Mouse (Mus musculus) midbrain, embryonic 10.5 days (tissue): Measurements from ENCODE around the gene Scgb1b30. TPM values are rescaled to one million over a fixed set of nuclear protein-coding genes. Genes with fewer than 3 reads are reported as not detected.
"Not testable (repeated sequence)": the region's sequence is repeated elsewhere in the genome, so short reads cannot be mapped to it uniquely, and the experiment has no call there.

Experiments
- DNase-seq: peaks from one replicate; pipeline ENCODE4 v3.0.0-alpha.2; 2017; ENCODE audit warnings: low spot score
- H3K27ac ChIP-seq: fragments of 300-500 bp; sonication (generic); replicated peaks from 2 replicates; pipeline ENCODE4 v1.5.1; 2016; ENCODE audit warnings: mild to moderate bottlenecking
- H3K27me3 ChIP-seq: fragments of 300-500 bp; sonication (generic); 2 replicates; pipeline ENCODE4 v1.6.1; 2016; ENCODE audit warnings: low read depth, mild to moderate bottlenecking; ENCODE audit not compliant: poor library complexity, severe bottlenecking
- H3K36me3 ChIP-seq: fragments of 300-500 bp; sonication (generic); 2 replicates; pipeline ENCODE4 v1.6.1; 2016; ENCODE audit warnings: mild to moderate bottlenecking, moderate library complexity
- H3K4me1 ChIP-seq: fragments of 300-500 bp; sonication (generic); 2 replicates; pipeline ENCODE4 v1.6.1; 2016
- H3K4me3 ChIP-seq: fragments of 300-500 bp; sonication (generic); 2 replicates; pipeline ENCODE4 v1.5.1; 2016; ENCODE audit warnings: mild to moderate bottlenecking, moderate library complexity
- H3K9me3 ChIP-seq: fragments of 300-500 bp; sonication (generic); replicated peaks from 2 replicates; pipeline ENCODE4 v1.6.1; 2016; ENCODE audit warnings: mild to moderate bottlenecking
- WGBS: fragments of 180-500 bp; shearing (Covaris S2); methylation state at CpG from one replicate; pipeline ENCODE4 v1.1.7; 2016; 5-methylcytosine and 5-hydroxymethylcytosine counted together
- polyA plus RNA-seq: library from polyadenylated mRNA; unstranded; fragments of >200 nt; fragmentation: Nextera tagmentation; extraction: Ambion mirVana; gene quantifications from 2 replicates; pipeline ENCODE4 v1.2.1, GENCODE M21; 2016

The Scgb1b30 gene
- not detected in 2 replicates for polyA plus RNA-seq

DNA sequence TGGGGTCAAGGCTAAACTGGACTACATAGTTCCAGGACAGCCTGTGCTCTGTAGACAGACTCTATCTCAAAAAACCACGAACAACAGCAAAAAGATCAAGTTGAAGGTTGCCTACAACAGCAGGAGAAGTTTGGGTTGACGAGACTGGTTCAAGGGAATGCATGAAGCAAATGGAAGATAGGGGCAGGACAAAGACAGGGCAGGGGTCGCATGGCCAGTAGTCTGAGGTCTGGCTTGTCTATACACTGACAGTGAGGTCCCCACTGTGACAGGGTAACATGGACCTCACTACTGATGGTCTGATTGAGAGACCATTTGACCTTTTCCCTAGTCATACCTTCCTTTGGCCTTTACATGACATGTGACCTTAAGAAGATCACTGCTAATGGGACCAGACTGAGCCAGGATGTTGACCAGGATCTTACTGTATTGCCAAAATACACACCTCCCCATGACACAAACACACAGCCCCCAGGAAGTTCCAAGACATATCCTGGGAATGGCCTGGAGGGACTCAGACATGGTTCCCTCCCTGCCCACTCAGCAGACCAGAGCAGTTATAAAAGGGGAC, at the start of gene Scgb1b30:
Scgb1b30 (plus strand) TSS at position 521 of the 571 bp plus-strand sequence.
- peak; percentile 4 for DNase-seq
- H3K27ac ChIP-seq: no peak within 1 kb of the TSS
- 82% methylated on average over 3 of the region's 3 CpGs for WGBS
- peaks cover 40% of the 10 kb centered on the region for H3K9me3 ChIP-seq
- H3K4me1 ChIP-seq: no peaks in the 10 kb centered on the region
- no peaks in the 10 kb centered on the region for H3K27me3 ChIP-seq
- no peaks in the 10 kb centered on the region for H3K36me3 ChIP-seq
- H3K4me3 ChIP-seq: no peak within 1 kb of the TSS

DNA sequence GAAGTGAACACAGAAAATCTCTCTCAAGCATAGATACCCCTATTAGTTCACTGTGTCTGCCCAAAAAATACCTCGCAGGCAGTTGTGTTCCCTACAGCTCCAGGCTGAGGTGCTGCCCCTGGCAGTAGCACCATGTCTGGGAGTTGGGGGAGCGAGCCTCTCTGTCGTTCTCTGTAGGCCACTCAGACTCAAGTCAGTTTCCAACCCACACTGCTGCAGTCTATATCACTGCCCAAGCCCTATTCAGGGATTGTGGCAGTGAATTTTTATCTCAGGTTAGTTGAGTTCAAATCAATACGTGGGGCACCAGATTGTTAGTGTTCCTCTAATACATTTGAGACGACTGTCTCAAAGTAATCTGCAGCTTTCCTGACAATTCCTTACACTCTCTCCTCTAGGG, 27.1 kb upstream of the Scgb1b30 start:
- H3K9me3 ChIP-seq: peaks cover 20% of the 10 kb centered on the region
- not testable (repeated sequence) for H3K27ac ChIP-seq, H3K36me3 ChIP-seq, H3K27me3 ChIP-seq, H3K4me1 ChIP-seq, H3K4me3 ChIP-seq, DNase-seq
- WGBS: 82% methylated on average over 5 of the region's 5 CpGs

DNA sequence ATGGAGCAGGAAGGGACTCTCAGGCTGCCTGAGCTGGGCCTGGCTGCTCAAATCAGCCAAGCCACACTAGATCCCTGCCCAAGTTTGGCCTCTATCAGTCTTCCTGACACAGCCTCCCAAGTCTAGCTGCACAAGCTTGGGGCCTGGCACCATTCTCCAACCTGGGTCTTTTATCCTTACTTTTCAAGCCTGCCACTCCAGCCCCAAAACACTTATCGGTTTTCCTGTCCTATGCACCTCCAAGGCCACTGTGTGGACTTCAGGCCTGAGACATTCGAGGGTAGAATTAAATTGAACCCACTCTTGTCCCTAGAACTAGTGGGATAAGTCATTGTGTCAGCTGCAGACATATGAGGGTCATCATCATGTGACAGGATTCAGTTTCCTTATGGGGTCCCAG, 4.8 kb downstream of the Scgb1b30 start:
- no peak for DNase-seq
- peaks cover 38% of the 10 kb centered on the region for H3K9me3 ChIP-seq
- H3K4me3 ChIP-seq: no peak overlapping the region
- H3K27me3 ChIP-seq: no peaks in the 10 kb centered on the region
- no peaks in the 10 kb centered on the region for H3K36me3 ChIP-seq
- H3K4me1 ChIP-seq: no peaks in the 10 kb centered on the region
- WGBS: 79% methylated on average over 2 of the region's 2 CpGs
- H3K27ac ChIP-seq: no peak overlapping the region

DNA sequence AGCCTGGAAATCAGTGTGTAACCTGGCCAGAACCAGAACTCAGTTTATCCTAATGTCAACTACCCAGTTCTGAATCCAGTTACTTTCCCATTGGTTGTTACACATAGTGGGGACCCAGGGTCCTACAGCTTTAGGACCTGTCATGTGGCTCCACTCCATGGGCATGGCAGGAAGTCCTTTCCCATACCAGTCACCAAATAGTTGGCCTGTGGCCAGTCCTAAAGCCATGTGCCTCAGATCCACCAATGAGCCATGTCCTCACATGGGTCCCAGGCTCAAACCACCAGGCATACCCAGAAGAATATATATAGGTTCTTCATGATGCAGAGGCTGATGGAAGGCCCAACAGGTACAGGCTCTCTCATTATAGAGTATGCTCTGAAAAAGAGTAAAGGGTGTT, 6.0 kb downstream of the Scgb1b30 start:
- H3K27ac ChIP-seq: no peak overlapping the region
- no peaks in the 10 kb centered on the region for H3K36me3 ChIP-seq
- no peaks in the 10 kb centered on the region for H3K27me3 ChIP-seq
- no peak for DNase-seq
- H3K4me3 ChIP-seq: no peak overlapping the region
- peaks cover 27% of the 10 kb centered on the region for H3K9me3 ChIP-seq
- no peaks in the 10 kb centered on the region for H3K4me1 ChIP-seq

DNA sequence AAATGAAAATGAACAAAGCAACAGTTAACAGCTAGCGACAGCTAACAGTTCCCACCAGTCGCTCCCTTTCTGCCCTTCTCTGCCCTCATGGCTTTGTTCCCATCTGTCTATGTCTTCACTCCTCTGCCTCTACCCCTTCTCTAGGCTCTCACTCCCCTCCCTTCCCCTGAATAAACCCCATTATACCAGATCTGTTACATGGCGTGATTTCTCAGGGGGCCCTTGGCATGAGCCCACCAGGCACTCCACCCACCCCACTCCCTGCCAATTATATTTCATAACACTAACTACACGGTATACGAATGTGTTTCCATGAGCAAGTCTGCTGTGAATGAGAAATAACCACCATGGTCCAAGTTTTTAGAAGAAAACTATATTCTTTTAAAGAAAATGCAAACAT, 14.0 kb downstream of the Scgb1b30 start:
- DNase-seq: no peak
- no peaks in the 10 kb centered on the region for H3K9me3 ChIP-seq
- no peaks in the 10 kb centered on the region for H3K27me3 ChIP-seq
- WGBS: 91% methylated on average over 5 of the region's 5 CpGs
- no peak overlapping the region for H3K4me3 ChIP-seq
- peaks cover 48% of the 10 kb centered on the region for H3K36me3 ChIP-seq
- no peak overlapping the region for H3K27ac ChIP-seq
- no peaks in the 10 kb centered on the region for H3K4me1 ChIP-seq

DNA sequence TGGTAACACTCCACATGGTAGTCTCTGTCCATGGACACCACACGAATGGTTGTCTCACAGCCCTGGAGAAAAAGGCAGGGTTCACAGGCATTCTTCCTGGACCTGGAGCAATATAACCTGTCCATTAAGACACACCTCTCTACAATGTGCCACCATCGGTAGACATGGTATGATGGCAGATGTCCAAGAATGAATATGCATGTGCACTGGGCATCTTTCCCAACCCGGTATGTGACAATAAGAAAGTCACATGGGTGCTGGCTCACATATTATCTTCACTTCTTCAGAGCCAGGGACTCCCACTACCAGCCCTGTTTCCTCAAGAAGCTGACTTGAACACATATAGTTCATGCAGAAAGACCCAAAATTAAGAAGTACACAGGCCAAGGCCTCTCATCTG, 21.4 kb downstream of the Scgb1b30 start:
- Histone ChIP-seq H3K36me3 (peaks cover 84% of the 10 kb centered on the region), H3K27me3 (no peaks in the 10 kb centered on the region), H3K9me3 (no peaks in the 10 kb centered on the region), H3K27ac (no peak overlapping the region), H3K4me1 (no peaks in the 10 kb centered on the region), H3K4me3 (no peak overlapping the region)
- 94% methylated on average over 3 of the region's 3 CpGs for WGBS
- DNase-seq: no peak

DNA sequence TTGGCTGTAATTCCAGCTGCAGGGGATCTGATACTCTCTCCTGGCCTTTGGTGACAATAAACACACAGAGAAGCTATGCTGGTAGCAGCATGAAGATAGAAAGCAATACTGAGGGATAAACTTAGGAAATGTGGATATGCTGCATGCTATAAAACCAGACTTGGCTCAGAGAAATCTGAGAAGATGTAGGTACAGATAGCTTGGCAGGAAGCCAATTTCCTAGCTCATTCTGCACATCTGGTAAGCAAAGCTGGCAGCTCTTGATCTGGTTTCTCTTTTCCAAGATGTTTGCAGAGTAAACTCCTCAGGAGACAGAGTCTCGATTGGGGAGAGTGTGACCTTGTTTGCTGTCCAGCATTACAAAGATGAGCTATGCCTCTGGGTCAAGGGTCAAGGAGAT, 25.4 kb downstream of the Scgb1b30 start:
- not testable (repeated sequence) for H3K4me3 ChIP-seq, DNase-seq, H3K27ac ChIP-seq, H3K9me3 ChIP-seq, H3K27me3 ChIP-seq, H3K4me1 ChIP-seq
- peaks cover 61% of the 10 kb centered on the region for H3K36me3 ChIP-seq
- 39% methylated on average over 1 of the region's 1 CpGs for WGBS

DNA sequence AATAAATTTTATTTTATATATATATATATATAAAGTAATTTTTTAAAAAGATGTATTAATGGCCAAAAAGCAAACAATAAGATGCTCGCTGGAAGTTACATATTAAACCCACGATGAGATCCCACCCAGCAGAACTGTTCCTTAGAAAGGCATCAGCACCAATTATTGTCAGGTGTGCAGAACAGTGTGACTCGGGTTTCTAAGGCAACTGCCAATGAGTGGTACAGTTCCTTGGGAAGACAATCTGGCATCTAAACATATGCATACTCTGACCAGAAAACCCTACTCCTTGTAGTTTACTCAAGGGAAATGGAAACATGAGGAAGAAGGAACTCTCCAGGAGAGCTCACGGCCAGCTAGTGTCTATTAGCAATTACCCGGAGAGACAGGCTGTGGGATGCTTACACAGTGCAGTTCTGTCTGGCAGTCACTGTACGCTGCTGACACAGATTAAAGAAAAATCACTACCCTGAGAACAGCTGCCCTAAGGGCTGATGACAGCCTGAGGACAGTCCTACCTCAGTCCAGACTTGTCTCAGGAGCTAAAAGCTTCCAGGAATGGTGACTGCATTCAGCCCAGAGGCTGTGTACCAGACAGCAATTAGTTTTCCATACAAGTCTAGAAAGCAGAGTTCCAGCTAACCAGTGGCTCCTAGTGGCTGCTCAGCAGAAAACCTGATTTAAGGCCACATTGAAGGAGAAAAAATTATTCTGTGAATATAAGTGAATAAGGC, 27.9 kb downstream of the Scgb1b30 start:
- DNase-seq: no peak
- 90% methylated on average over 6 of the region's 6 CpGs for WGBS
- peaks cover 62% of the 10 kb centered on the region for H3K36me3 ChIP-seq

DNA sequence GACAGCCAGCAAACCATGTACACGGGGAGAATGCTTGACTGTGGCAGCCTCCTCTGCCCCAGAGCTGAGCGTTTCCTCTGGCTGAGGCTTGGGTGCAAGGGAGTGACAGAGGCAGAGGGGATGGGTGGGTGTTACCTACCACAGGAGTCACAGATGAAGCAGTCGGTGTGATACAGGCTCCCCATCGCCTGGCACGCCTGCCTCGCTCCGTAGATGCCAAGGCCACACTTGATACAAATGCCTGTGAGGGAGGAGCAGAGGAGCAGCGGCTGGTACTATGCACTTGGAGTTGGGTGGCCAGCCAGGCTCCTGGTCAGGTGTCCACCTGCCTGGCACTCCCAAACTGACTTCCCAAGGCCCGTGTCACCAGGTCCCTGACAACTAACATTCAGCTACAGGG, 30.1 kb downstream of the Scgb1b30 start:
- Histone ChIP-seq H3K4me1 (peaks cover 2% of the 10 kb centered on the region), H3K36me3 (peaks cover 52% of the 10 kb centered on the region), H3K27me3 (no peaks in the 10 kb centered on the region), H3K9me3 (peaks cover 10% of the 10 kb centered on the region; the same call in 1 of the 2 replicates), H3K27ac (no peak overlapping the region), H3K4me3 (no peak overlapping the region)
- no peak for DNase-seq
- 89% methylated on average over 9 of the region's 9 CpGs for WGBS

More for the DNA sequence above, 27.9 kb downstream of the Scgb1b30 start:
- H3K27me3 ChIP-seq: no peaks in the 10 kb centered on the region
- H3K9me3 ChIP-seq: peaks cover 10% of the 10 kb centered on the region; the same call in 1 of the 2 replicates
- no peak overlapping the region for H3K4me3 ChIP-seq
- no peaks in the 10 kb centered on the region for H3K4me1 ChIP-seq
- H3K27ac ChIP-seq: no peak overlapping the region

DNA sequence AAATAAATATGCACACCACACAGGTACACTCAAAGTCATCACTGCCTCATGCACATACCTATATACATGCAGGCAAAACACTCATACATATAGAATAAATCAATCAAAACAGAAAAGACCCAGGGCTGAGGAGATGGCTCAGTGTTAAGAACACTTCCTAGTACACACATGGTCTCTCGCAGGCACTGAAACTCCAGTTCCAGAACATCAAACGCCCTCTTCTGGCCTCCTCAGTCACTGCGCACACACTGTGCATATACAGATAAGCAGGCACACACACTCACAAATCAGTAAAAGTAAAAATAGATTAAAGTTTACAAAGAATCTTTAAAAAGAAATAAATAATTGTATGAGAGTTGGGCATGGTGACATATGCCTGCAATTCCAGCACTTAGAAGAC, 31.1 kb downstream of the Scgb1b30 start:
- no peaks in the 10 kb centered on the region for H3K27me3 ChIP-seq
- WGBS: 88% methylated on average over 3 of the region's 3 CpGs
- no peak overlapping the region for H3K27ac ChIP-seq
- H3K9me3 ChIP-seq: peaks cover 10% of the 10 kb centered on the region; the same call in 1 of the 2 replicates
- H3K4me3 ChIP-seq: no peak overlapping the region
- H3K4me1 ChIP-seq: peaks cover 11% of the 10 kb centered on the region
- no peak for DNase-seq
- peaks cover 47% of the 10 kb centered on the region for H3K36me3 ChIP-seq

DNA sequence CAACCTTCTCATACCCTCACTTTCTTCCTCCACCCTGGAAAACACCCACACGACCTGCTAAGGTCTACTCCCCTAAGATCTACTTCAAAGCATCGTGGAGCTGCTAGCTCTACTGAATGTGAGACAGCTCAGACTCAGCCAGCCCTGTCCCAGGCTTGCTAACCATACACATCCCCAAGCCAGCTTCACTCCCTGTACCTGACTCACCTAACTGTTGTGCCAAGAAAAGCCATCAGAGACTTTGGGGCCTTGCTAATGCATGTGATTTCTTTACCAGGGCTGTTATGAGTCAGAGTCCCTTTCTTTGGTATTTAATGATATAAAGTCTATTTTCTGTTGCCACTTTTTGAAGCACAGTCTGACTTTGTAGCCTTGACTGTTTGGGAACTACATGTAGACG, 35.9 kb downstream of the Scgb1b30 start:
- DNase-seq: no peak
- Histone ChIP-seq H3K27me3 (no peaks in the 10 kb centered on the region), H3K36me3 (peaks cover 24% of the 10 kb centered on the region), H3K4me3 (peak overlapping the region; percentile 78; the same call in 1 of the 2 replicates), H3K9me3 (peaks cover 10% of the 10 kb centered on the region; the same call in 1 of the 2 replicates), H3K4me1 (peaks cover 36% of the 10 kb centered on the region), H3K27ac (no peak overlapping the region)
- 87% methylated on average over 3 of the region's 3 CpGs for WGBS

DNA sequence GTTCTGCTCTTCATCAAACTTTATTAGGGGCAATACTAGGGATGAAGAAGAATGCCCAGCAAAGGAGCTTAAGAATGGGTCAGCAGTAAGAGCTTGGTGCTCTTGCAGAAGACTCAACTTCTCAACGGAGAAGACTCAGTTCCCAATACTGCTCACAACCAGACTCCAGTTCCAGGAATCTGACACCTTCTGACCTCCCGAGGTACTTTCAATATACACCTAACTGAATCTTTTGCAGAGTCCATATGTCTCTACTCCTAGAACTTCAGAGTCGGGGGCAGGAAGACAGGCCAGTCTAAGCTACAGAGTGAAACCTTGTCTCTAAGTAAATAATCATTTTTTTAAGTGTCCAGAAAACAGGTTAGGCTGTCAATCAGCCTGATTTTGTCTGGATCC, 36.7 kb downstream of the Scgb1b30 start:
- H3K4me3 ChIP-seq: peak overlapping the region; percentile 78
- H3K9me3 ChIP-seq: peaks cover 3% of the 10 kb centered on the region; the same call in 1 of the 2 replicates
- WGBS: 27% methylated on average over 3 of the region's 3 CpGs
- no peaks in the 10 kb centered on the region for H3K27me3 ChIP-seq
- peaks cover 36% of the 10 kb centered on the region for H3K4me1 ChIP-seq
- H3K36me3 ChIP-seq: peaks cover 16% of the 10 kb centered on the region
- peak overlapping the region; percentile 92 for H3K27ac ChIP-seq
- no peak for DNase-seq

DNA sequence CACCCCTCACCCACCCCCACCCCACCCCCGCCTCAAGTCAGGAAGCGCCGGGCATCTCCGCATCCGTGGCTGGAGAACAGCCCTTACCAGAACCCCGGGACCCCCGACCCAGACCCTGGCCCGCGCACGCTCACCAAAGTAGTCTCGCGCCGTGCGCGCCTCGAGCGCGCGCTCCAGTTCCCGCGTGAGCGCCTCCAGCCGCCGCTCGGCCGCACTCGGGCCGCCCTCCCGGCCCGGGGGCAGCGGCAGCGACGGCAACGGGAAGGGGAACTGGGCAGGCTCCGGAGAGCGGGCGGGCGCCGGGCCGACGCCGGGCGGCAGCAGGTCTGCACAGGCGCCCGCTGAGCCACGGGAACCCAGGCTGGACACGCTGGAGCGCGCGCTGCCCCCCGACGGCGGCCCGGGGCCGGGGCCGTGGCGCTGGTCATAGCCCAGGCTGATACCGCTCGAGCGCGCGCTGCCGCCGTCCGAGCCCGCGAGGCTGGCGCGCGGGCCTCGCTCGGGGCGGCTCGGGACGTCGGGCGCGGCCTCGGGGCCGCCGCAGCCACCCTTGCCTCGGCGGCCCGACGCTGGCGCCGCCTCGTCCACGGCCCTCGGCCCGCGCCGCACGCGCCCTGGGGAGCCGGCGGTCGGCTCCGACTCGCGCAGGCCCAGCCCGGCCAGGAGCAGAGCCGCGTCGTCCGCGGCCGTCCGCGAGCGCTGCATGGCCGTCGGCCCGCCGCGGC, 37.3 kb downstream of the Scgb1b30 start:
- peak; percentile 66 for DNase-seq
- H3K9me3 ChIP-seq: no peaks in the 10 kb centered on the region
- peak overlapping the region; percentile 78 for H3K4me3 ChIP-seq
- H3K27me3 ChIP-seq: no peaks in the 10 kb centered on the region
- whole genome bisulfite sequencing: 1% methylated on average over 116 of the region's 116 CpGs
- peaks cover 10% of the 10 kb centered on the region for H3K36me3 ChIP-seq
- H3K27ac ChIP-seq: peak overlapping the region; percentile 92
- H3K4me1 ChIP-seq: peaks cover 36% of the 10 kb centered on the region
